Mouse (Mus musculus): ENCODE data around the gene Slc4a1. TPM values are rescaled to one million over a fixed set of nuclear protein-coding genes. Genes with fewer than 3 reads are reported as not detected.

Gene Slc4a1
- polyA plus RNA-seq, 1 experiment from 2014 or later, result 34.5 TPM

DNA sequence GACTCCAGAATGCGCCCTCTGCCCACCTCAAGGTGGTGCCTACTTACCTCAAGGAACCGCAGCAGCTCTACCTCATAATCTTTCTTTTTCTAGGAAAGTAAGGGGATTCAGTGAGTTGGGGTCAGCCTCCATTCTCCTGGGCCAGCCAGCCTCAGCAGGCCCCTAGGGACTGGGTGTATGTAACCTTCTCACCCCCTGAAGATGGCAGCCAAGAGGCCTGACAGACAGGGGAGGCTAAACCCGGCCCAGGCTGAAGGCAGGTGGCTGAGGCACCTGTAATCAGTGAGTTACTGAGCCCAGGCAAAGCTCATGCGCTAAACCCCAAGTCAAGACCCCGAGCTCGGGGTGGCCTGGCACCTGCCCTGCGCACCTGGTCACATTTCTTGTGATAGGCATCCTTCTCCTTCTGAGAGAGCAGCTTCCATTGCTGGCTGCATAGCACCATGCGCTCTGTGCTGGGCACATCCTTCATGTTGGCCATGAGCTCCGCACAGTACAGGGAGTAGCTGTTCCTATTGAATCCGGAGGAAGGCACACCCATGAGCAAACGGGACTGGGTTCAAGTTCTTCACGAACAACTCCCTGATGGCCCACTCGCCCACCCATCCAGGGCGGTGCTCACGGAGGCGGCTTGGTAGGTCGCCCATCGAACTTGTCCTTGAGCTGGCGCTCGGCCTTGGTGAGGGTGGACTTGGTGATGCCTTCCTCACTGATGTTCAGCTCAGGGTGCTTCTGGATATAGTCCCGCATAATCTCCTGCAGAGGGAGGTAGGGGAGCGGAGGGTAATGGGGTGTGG, 56.0 kb downstream of the Slc4a1 start:
- no peak for DNase-seq (ENCODE audit: low spot score)
- H3K36me3 ChIP-seq, result peaks cover 100% of the 10 kb centered on the region
- H3K4me3 ChIP-seq, result peak overlapping the region; percentile 47
- peaks cover 39% of the 10 kb centered on the region for H3K4me1 ChIP-seq
- no peaks in the 10 kb centered on the region for H3K27me3 ChIP-seq (ENCODE audit: low read depth, poor library complexity, severe bottlenecking)
- no peaks in the 10 kb centered on the region for H3K9me3 ChIP-seq (replicated peaks)
- H3K27ac ChIP-seq, result peak overlapping the region; percentile 72; the same call in 1 of the 2 replicates
- 87% methylated on average over 22 of the region's 22 CpGs for WGBS

DNA sequence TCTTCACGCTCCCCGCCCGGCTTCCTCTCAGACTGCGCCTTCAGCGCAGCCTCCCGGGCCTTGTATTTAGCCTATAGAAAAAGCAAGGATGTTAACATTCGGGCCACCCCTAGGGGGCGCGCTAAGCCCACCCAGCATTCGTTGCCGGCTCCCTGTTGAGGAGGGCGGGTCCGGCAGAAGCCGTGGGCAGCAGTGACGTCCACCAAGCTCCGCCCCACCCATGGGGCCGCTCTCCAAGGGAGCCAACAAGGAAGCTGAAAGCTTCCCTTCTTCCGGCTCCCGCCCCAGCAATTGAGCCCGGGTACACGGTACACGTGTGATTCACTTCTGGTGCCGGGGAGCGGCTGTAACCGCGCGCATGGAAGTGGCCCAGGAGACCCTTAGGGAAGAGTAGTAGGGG, 57.0 kb downstream of the Slc4a1 start:
- H3K27me3 ChIP-seq (ENCODE audit: low read depth, poor library complexity, severe bottlenecking), result no peaks in the 10 kb centered on the region
- WGBS, result under 1% methylated on average over 27 of the region's 27 CpGs
- peaks cover 39% of the 10 kb centered on the region for H3K4me1 ChIP-seq
- peak overlapping the region; percentile 72 for H3K27ac ChIP-seq
- H3K4me3 ChIP-seq, result peak overlapping the region; percentile 47
- H3K36me3 ChIP-seq, result peaks cover 89% of the 10 kb centered on the region
- DNase-seq (ENCODE audit: low spot score), result peak; percentile 99
- no peaks in the 10 kb centered on the region for H3K9me3 ChIP-seq (replicated peaks)

DNA sequence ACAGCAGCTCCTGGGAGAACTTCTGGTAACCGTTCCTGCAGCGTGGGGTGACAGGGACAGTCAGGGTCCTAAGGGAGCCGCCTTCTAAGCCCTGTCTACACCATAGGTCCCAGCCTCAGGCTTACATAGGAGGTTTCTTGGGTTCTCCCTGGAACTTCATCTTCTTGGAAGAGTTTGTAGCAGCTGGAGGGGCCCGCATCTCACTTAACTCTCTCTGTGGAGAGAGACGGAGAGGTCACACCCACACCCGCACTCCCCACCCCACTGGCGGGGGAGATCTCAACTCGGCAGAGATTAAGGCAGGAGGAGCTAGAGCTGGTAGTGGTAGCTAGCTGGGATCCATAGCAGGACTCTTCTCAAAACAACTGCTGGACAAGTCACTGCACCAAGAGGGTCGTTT, 57.9 kb downstream of the Slc4a1 start:
- no peak for DNase-seq (ENCODE audit: low spot score)
- Histone ChIP-seq H3K4me1 (peaks cover 39% of the 10 kb centered on the region), H3K9me3 (replicated peaks) (no peaks in the 10 kb centered on the region), H3K27me3 (ENCODE audit: low read depth, poor library complexity, severe bottlenecking) (no peaks in the 10 kb centered on the region), H3K36me3 (peaks cover 81% of the 10 kb centered on the region), H3K4me3 (no peak overlapping the region), H3K27ac (no peak overlapping the region)
- 89% methylated on average over 9 of the region's 9 CpGs for WGBS

DNA sequence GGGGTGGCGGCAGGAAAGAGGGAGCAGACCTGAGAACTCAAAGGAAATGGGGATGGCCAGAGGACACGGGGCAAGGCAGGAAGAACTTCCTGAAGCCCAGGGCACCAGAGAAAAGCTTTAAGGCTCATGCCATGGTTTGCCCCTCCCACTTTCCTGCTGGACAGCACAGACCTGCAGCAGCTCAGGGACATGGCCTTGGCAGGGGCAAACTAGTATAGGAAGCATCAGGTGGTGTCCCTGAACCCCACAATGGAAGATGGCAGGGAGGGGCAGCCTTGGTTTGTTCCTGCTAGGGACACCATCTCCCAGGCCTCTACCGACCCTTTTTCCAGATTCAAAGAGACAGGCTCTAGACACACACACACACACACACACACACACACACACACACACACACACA, 60.6 kb downstream of the Slc4a1 start:
- no peaks in the 10 kb centered on the region for H3K9me3 ChIP-seq (replicated peaks)
- no peak for DNase-seq (ENCODE audit: low spot score)
- no peak overlapping the region for H3K4me3 ChIP-seq
- no peak overlapping the region for H3K27ac ChIP-seq
- H3K36me3 ChIP-seq, result peaks cover 53% of the 10 kb centered on the region
- WGBS, result 73% methylated on average over 3 of the region's 3 CpGs
- H3K27me3 ChIP-seq (ENCODE audit: low read depth, poor library complexity, severe bottlenecking), result no peaks in the 10 kb centered on the region
- H3K4me1 ChIP-seq, result peaks cover 22% of the 10 kb centered on the region

DNA sequence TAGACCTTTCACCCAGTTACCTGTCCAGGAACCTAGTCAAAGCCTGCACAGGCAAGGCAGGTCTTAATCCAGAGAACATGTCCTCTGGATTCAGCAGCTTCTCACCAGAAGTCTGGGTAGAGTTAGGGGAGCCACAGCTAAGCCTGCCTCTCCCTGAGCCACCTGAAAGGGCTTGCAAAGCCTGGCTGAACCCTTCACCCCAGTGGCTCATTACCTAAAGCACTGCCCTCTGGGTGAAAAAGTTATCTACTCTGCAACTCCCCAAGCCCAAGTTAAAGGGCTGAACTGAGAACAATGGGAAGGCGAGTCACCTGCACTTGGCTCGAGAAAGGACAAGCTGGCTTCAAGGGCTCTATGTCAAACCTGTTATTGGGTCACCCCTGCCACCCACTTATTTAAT, 61.9 kb downstream of the Slc4a1 start:
- no peak overlapping the region for H3K4me3 ChIP-seq
- 54% methylated on average over 2 of the region's 2 CpGs for whole genome bisulfite sequencing
- no peaks in the 10 kb centered on the region for H3K9me3 ChIP-seq (replicated peaks)
- H3K27me3 ChIP-seq (ENCODE audit: low read depth, poor library complexity, severe bottlenecking), result no peaks in the 10 kb centered on the region
- DNase-seq (ENCODE audit: low spot score), result no peak
- H3K36me3 ChIP-seq, result peaks cover 41% of the 10 kb centered on the region
- peaks cover 10% of the 10 kb centered on the region for H3K4me1 ChIP-seq
- no peak overlapping the region for H3K27ac ChIP-seq

DNA sequence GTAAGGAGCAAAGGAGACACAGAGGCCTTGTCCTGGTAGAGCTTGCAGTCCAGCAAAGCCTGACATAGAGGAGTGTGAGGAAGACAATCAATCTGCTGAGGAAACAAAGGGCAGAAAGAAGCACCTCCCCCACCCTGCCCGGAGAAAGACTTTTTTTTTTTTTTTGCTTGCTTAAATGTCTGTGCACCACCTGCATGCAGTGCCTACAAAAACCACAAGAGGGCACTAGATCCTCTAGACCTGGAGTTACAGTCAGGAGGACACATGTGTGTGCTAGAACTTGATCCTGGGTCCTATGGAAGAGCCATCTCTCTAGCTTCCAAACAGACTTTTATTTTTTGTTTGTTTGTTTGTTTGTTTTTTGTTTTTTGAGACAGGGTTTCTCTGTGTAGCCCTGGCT, 66.2 kb downstream of the Slc4a1 start:
- Histone ChIP-seq H3K4me1 (peaks cover 16% of the 10 kb centered on the region), H3K9me3 (replicated peaks) (no peaks in the 10 kb centered on the region), H3K4me3 (no peak overlapping the region), H3K27ac (peak overlapping the region; percentile 56; the same call in 1 of the 2 replicates), H3K27me3 (ENCODE audit: low read depth, poor library complexity, severe bottlenecking) (no peaks in the 10 kb centered on the region), H3K36me3 (no peaks in the 10 kb centered on the region)
- WGBS, result 26% methylated on average over 1 of the region's 1 CpGs
- DNase-seq (ENCODE audit: low spot score), result peak; percentile 71

Small RNAs within 50 kb of the gene (microRNA-seq; reads per million reads assigned to microRNA genes)
- gene Mir6930, result not detected

Other genes starting within 250 kb of the Slc4a1 start
- 0.09 and 0.20 TPM in 2 replicates for gene Nags, start 220.7 kb downstream of the Slc4a1 start, polyA plus RNA-seq (2016; fragmentation: Nextera tagmentation; extraction: Ambion mirVana)
- 34.0 and 39.6 TPM in 2 replicates for gene Tmem101, start 209.8 kb downstream of the Slc4a1 start, polyA plus RNA-seq (2016; fragmentation: Nextera tagmentation; extraction: Ambion mirVana)
- gene Lsm12, start 180.9 kb downstream of the Slc4a1 start, polyA plus RNA-seq (2016; fragmentation: Nextera tagmentation; extraction: Ambion mirVana), result 125 and 146 TPM in 2 replicates
- gene G6pc3, start 176.6 kb downstream of the Slc4a1 start, polyA plus RNA-seq (2016; fragmentation: Nextera tagmentation; extraction: Ambion mirVana), result 41.4 and 41.6 TPM in 2 replicates
- gene Hdac5, start 136.0 kb downstream of the Slc4a1 start, polyA plus RNA-seq (2016; fragmentation: Nextera tagmentation; extraction: Ambion mirVana), result 36.4 and 50.2 TPM in 2 replicates
- 33.4 and 35.7 TPM in 2 replicates for gene BC030867, start 117.3 kb downstream of the Slc4a1 start, polyA plus RNA-seq (2016; fragmentation: Nextera tagmentation; extraction: Ambion mirVana)
- 0.06 and 0.08 TPM in 2 replicates for gene Asb16, start 97.5 kb downstream of the Slc4a1 start, polyA plus RNA-seq (2016; fragmentation: Nextera tagmentation; extraction: Ambion mirVana)
- gene Tmub2, start 81.3 kb downstream of the Slc4a1 start, polyA plus RNA-seq (2016; fragmentation: Nextera tagmentation; extraction: Ambion mirVana), result 37.3 and 44.0 TPM in 2 replicates
- gene Atxn7l3, start 69.6 kb downstream of the Slc4a1 start, polyA plus RNA-seq (2016; fragmentation: Nextera tagmentation; extraction: Ambion mirVana), result 16.6 and 20.1 TPM in 2 replicates
- gene Ubtf, start 46.5 kb downstream of the Slc4a1 start, polyA plus RNA-seq (2016; fragmentation: Nextera tagmentation; extraction: Ambion mirVana), result 102 and 108 TPM in 2 replicates
- 1.2 and 1.3 TPM in 2 replicates for gene Rundc3a, start 27.2 kb upstream of the Slc4a1 start, polyA plus RNA-seq (2016; fragmentation: Nextera tagmentation; extraction: Ambion mirVana)
- 209 and 242 TPM in 2 replicates for gene Slc25a39, start 41.7 kb upstream of the Slc4a1 start, polyA plus RNA-seq (2016; fragmentation: Nextera tagmentation; extraction: Ambion mirVana)
- gene Grn, start 64.1 kb upstream of the Slc4a1 start, polyA plus RNA-seq (2016; fragmentation: Nextera tagmentation; extraction: Ambion mirVana), result 78.5 and 93.2 TPM in 2 replicates
- gene Fam171a2, start 81.5 kb upstream of the Slc4a1 start, polyA plus RNA-seq (2016; fragmentation: Nextera tagmentation; extraction: Ambion mirVana), result 3.7 and 4.2 TPM in 2 replicates
- 4.6 and 5.3 TPM in 2 replicates for gene Itga2b, start 103.9 kb upstream of the Slc4a1 start, polyA plus RNA-seq (2016; fragmentation: Nextera tagmentation; extraction: Ambion mirVana)
- 67.1 and 77.1 TPM in 2 replicates for gene Gpatch8, start 190.2 kb upstream of the Slc4a1 start, polyA plus RNA-seq (2016; fragmentation: Nextera tagmentation; extraction: Ambion mirVana)
- gene Gm11627, start 213.3 kb upstream of the Slc4a1 start, polyA plus RNA-seq (2016; fragmentation: Nextera tagmentation; extraction: Ambion mirVana), result 2.5 and 3.3 TPM in 2 replicates
- gene Fzd2, start 238.2 kb upstream of the Slc4a1 start, polyA plus RNA-seq (2016; fragmentation: Nextera tagmentation; extraction: Ambion mirVana), result 54.8 and 59.8 TPM in 2 replicates